Mouse (Mus musculus): Measurements from ENCODE around the gene Olfr657.

The Olfr657 gene

GRCm38 (mm10) chr7:104624494-104624893 lies at the start of gene Olfr657:
Gene Olfr657, plus strand, starts transcription at chr7:104624794.
- no peak for DNase-seq (ENCODE audit: inconsistent age in 2 of 2, low spot score in 1 of 2)

- DNase-seq (ENCODE audit: inconsistent age in 2 of 2, low spot score in 1 of 2) = no peak
These were observed 47.6 kb upstream of the Olfr657 start, which contains the start of gene Olfr653 for GRCm38 (mm10) chr7:104577014-104577413. Gene Olfr653, plus strand, starts transcription at chr7:104577314.

- no peak for DNase-seq (ENCODE audit: inconsistent age in 2 of 2, low spot score in 1 of 2)
These were observed 43.7 kb upstream of the Olfr657 start for GRCm38 (mm10) chr7:104580846-104581245.

GRCm38 (mm10) chr7:104581429-104581828 lies 43.2 kb upstream of the Olfr657 start:
- DNase-seq (ENCODE audit: inconsistent age in 2 of 2, low spot score in 1 of 2) = no peak

- no peak for DNase-seq (ENCODE audit: inconsistent age in 2 of 2, low spot score in 1 of 2)
These were observed 37.9 kb upstream of the Olfr657 start, which contains the start of gene Olfr654 for GRCm38 (mm10) chr7:104586725-104587124. Gene Olfr654, plus strand, starts transcription at chr7:104587025.

GRCm38 (mm10) chr7:104588274-104588673 lies 36.3 kb upstream of the Olfr657 start:
- no peak for DNase-seq (ENCODE audit: inconsistent age in 2 of 2, low spot score in 1 of 2)

- DNase-seq (ENCODE audit: inconsistent age in 2 of 2, low spot score in 1 of 2) = no peak
These were observed 22.9 kb upstream of the Olfr657 start, which contains the start of gene Olfr655 for GRCm38 (mm10) chr7:104601679-104602078. Gene Olfr655, minus strand, starts transcription at chr7:104601779.

- DNase-seq (ENCODE audit: inconsistent age in 2 of 2, low spot score in 1 of 2) = peak; percentile 43 to 70
These were observed 21.4 kb upstream of the Olfr657 start for GRCm38 (mm10) chr7:104603173-104603572.

- no peak for DNase-seq (ENCODE audit: inconsistent age in 2 of 2, low spot score in 1 of 2)
These were observed 19.9 kb upstream of the Olfr657 start for GRCm38 (mm10) chr7:104604727-104605126.

- DNase-seq (ENCODE audit: inconsistent age in 2 of 2, low spot score in 1 of 2) = no peak
These were observed 10.9 kb upstream of the Olfr657 start, which contains the start of gene Olfr656 for GRCm38 (mm10) chr7:104613655-104614054. Gene Olfr656, plus strand, starts transcription at chr7:104613955.

GRCm38 (mm10) chr7:104646841-104647482 lies 22.4 kb downstream of the Olfr657 start, which contains the start of gene Olfr658:
Gene Olfr658, minus strand, starts transcription at chr7:104647305.
- DNase-seq (ENCODE audit: inconsistent age in 2 of 2, low spot score in 1 of 2) = peak; percentile 35 to 67

GRCm38 (mm10) chr7:104666453-104666852 lies 41.9 kb downstream of the Olfr657 start, which contains the start of gene Olfr659:
Gene Olfr659, plus strand, starts transcription at chr7:104666753.
- DNase-seq (ENCODE audit: inconsistent age in 2 of 2, low spot score in 1 of 2) = no peak

- DNase-seq (ENCODE audit: inconsistent age in 2 of 2, low spot score in 1 of 2) = no peak
These were observed 61.6 kb downstream of the Olfr657 start, which contains the start of gene Olfr661 for GRCm38 (mm10) chr7:104686201-104686600. Gene Olfr661, plus strand, starts transcription at chr7:104686501.
